In genomic region chr9:62759601-62760000, GRCm38 (mm10) we compare ENCODE assay signal across 13 mouse cellular contexts. TPM values are rescaled to one million over a fixed set of nuclear protein-coding genes. Genes with fewer than 3 reads are reported as not detected.
A peak's percentile ranks its signal among the peaks of the same experiment; 100 is the strongest.
DNase-seq lines count a peak whose midpoint lies in the region; ATAC-seq and TF ChIP-seq lines count a peak whose summit lies in the region.
"Had no signal": no experiment of that assay in that cellular context is flagged by ENCODE, and none has a peak within 500 bp of the region (broad histone marks: within the 10 kb centered on the region; RNA-seq: fewer than 3 reads in every experiment).

No protein-coding gene starts in this region.

- ATAC-seq in heart, postnatal 0 days (ENCODE audit: insufficient read depth, low read depth), result no peak
- no peak for ATAC-seq in heart, embryonic 11.5 days (replicated peaks; ENCODE audit: insufficient number of reproducible peaks, low FRiP score, low TSS enrichment)
- no peak for ATAC-seq in lung, postnatal 0 days
- ATAC-seq in forebrain, embryonic 15.5 days (replicated peaks), result no peak
- ATAC-seq: hindbrain, embryonic 16.5 days had no signal

- 0 out of 2 replicates have a peak, but pooled peaks cover 6% of the 10 kb centered on the region for H3K27me3 ChIP-seq in heart, postnatal 0 days (ENCODE audit: control insufficient read depth, insufficient read depth, low read length)
- no peaks in the 10 kb centered on the region for H3K27me3 ChIP-seq in heart, embryonic 11.5 days (ENCODE audit: control insufficient read depth, insufficient read depth, low read length)
- no peaks in the 10 kb centered on the region for H3K27me3 ChIP-seq in lung, postnatal 0 days (replicated peaks; ENCODE audit: insufficient read depth, low read length)
- no peaks in the 10 kb centered on the region for H3K27me3 ChIP-seq in small intestine, adult 2 months (ENCODE audit: control insufficient read depth, insufficient read depth, low read length)
- no peaks in the 10 kb centered on the region for H3K27me3 ChIP-seq in forebrain, embryonic 15.5 days
- H3K27me3 ChIP-seq: embryonic facial prominence, embryonic 15.5 days; liver, embryonic 15.5 days; midbrain, embryonic 12.5 days had no signal

- no peak for TF ChIP-seq POLR2A in small intestine, adult 2 months (IDR thresholded peaks at IDR 0.05; ENCODE audit: low read depth, low read length)

- no peak overlapping the region for H3K4me3 ChIP-seq in heart, postnatal 0 days (ENCODE audit: low read depth, low read length)
- H3K4me3 ChIP-seq in heart, embryonic 11.5 days (ENCODE audit: low read depth, low read length), result no peak overlapping the region
- H3K4me3 ChIP-seq in lung, postnatal 0 days (ENCODE audit: low read depth, low read length), result no peak overlapping the region
- H3K4me3 ChIP-seq in ES-E14 (ENCODE audit: insufficient read depth in 1 of 2, low read depth in 1 of 2, low read length in 2 of 2, poor library complexity in 1 of 2, severe bottlenecking in 1 of 2), result no peak overlapping the region
- no peak overlapping the region for H3K4me3 ChIP-seq in small intestine, adult 2 months (ENCODE audit: low read depth, low read length)
- no peak overlapping the region for H3K4me3 ChIP-seq in forebrain, embryonic 15.5 days
- H3K4me3 ChIP-seq: embryonic facial prominence, embryonic 15.5 days; liver, embryonic 15.5 days; midbrain, embryonic 12.5 days had no signal

- WGBS in heart, postnatal 0 days, result 53% methylated on average over 3 of the region's 3 CpGs
- 53% methylated on average over 3 of the region's 3 CpGs for WGBS in heart, embryonic 11.5 days (ENCODE audit: insufficient replicate concordance)
- 61% methylated on average over 3 of the region's 3 CpGs for WGBS in lung, postnatal 0 days
- 52% methylated on average over 3 of the region's 3 CpGs for WGBS in small intestine, adult 2 months
- 55% methylated on average over 3 of the region's 3 CpGs for WGBS in forebrain, embryonic 15.5 days

- no peak for DNase-seq in heart, postnatal 0 days (ENCODE audit: low spot score)
- DNase-seq in lung, postnatal 0 days (ENCODE audit: low spot score), result no peak
- DNase-seq in lung, adult 18-20 months, result no peak
- no peak for DNase-seq in ES-E14 (ENCODE audit: low read depth, low spot score)
- no peak for DNase-seq in frontal cortex, postnatal 10 days (ENCODE audit: low spot score in 2 of 2)
- DNase-seq: right cerebral cortex, postnatal 14 days had no signal

- H3K4me1 ChIP-seq in heart, postnatal 0 days (ENCODE audit: control insufficient read depth, insufficient read depth), result no peaks in the 10 kb centered on the region
- H3K4me1 ChIP-seq in heart, embryonic 11.5 days (ENCODE audit: control insufficient read depth, insufficient read depth, low read length), result no peaks in the 10 kb centered on the region
- no peaks in the 10 kb centered on the region for H3K4me1 ChIP-seq in lung, postnatal 0 days (ENCODE audit: insufficient read depth, low read depth, low read length)
- peaks cover 2 to 4% of the 10 kb centered on the region in 2 experiments; a peak in 1 of 4 replicates for H3K4me1 ChIP-seq in ES-E14 (ENCODE audit: control insufficient read depth in 2 of 2, insufficient read depth in 2 of 2, low read length in 2 of 2, poor library complexity in 1 of 2)
- H3K4me1 ChIP-seq in small intestine, adult 2 months (ENCODE audit: control insufficient read depth, insufficient read depth, insufficient read length, low read length), result no peaks in the 10 kb centered on the region
- no peaks in the 10 kb centered on the region for H3K4me1 ChIP-seq in forebrain, embryonic 15.5 days
- H3K4me1 ChIP-seq: embryonic facial prominence, embryonic 15.5 days; liver, embryonic 15.5 days had no signal

- H3K4me2 ChIP-seq in heart, postnatal 0 days (ENCODE audit: low read depth, low read length), result no peak overlapping the region
- H3K4me2 ChIP-seq in heart, embryonic 11.5 days, result no peak overlapping the region
- H3K4me2 ChIP-seq in lung, postnatal 0 days (replicated peaks; ENCODE audit: low read depth, low read length), result no peak overlapping the region
- H3K4me2 ChIP-seq in forebrain, embryonic 15.5 days (replicated peaks), result no peak overlapping the region
- H3K4me2 ChIP-seq: embryonic facial prominence, embryonic 15.5 days; liver, embryonic 15.5 days; midbrain, embryonic 12.5 days had no signal

- peak; percentile 22; the same call in 1 of the 2 replicates for TF ChIP-seq CTCF in heart, postnatal 0 days (IDR thresholded peaks at IDR 0.05; ENCODE audit: low read depth)
- TF ChIP-seq CTCF in lung, postnatal 0 days (IDR thresholded peaks at IDR 0.05), result peak; percentile 55
- TF ChIP-seq CTCF in small intestine, adult 2 months (IDR thresholded peaks at IDR 0.05; ENCODE audit: extremely low read depth, insufficient read length, insufficient replicate concordance, low read depth, low read length), result peak; percentile 34; the same call in 1 of the 2 replicates

- H3K9ac ChIP-seq in heart, postnatal 0 days (replicated peaks; ENCODE audit: low read depth, low read length), result no peak overlapping the region
- H3K9ac ChIP-seq in heart, embryonic 11.5 days (ENCODE audit: low read depth, low read length), result no peak overlapping the region
- H3K9ac ChIP-seq in lung, postnatal 0 days (replicated peaks; ENCODE audit: low read depth), result no peak overlapping the region
- H3K9ac ChIP-seq in ES-E14 (ENCODE audit: insufficient read depth, low read depth, low read length, poor library complexity, severe bottlenecking), result no peak overlapping the region
- no peak overlapping the region for H3K9ac ChIP-seq in forebrain, embryonic 15.5 days (replicated peaks)
- H3K9ac ChIP-seq: embryonic facial prominence, embryonic 15.5 days; liver, embryonic 15.5 days; midbrain, embryonic 12.5 days had no signal

- no peaks in the 10 kb centered on the region for H3K36me3 ChIP-seq in heart, postnatal 0 days (replicated peaks; ENCODE audit: control insufficient read depth, insufficient read depth, low read length)
- H3K36me3 ChIP-seq in heart, embryonic 11.5 days (ENCODE audit: control insufficient read depth, insufficient read depth, low read length), result no peaks in the 10 kb centered on the region
- no peaks in the 10 kb centered on the region for H3K36me3 ChIP-seq in lung, postnatal 0 days (ENCODE audit: insufficient read depth, low read length)
- H3K36me3 ChIP-seq in ES-E14 (ENCODE audit: control insufficient read depth, insufficient read depth, low read length, poor library complexity, severe bottlenecking), result no peaks in the 10 kb centered on the region
- no peaks in the 10 kb centered on the region for H3K36me3 ChIP-seq in small intestine, adult 2 months (ENCODE audit: control insufficient read depth, insufficient read depth, low read length)
- H3K36me3 ChIP-seq in forebrain, embryonic 15.5 days, result no peaks in the 10 kb centered on the region
- H3K36me3 ChIP-seq: embryonic facial prominence, embryonic 15.5 days; liver, embryonic 15.5 days; midbrain, embryonic 12.5 days had no signal

- no peak for TF ChIP-seq EP300 in heart, postnatal 0 days (IDR thresholded peaks at IDR 0.05; ENCODE audit: low read depth)
- no peak for TF ChIP-seq EP300 in lung, postnatal 0 days (IDR thresholded peaks at IDR 0.05)

- in situ Hi-C loops in ES-E14 (cut with MboI; ENCODE audit: low sequenced_read_pairs in 2 of 2, unreplicated experiment in 2 of 2), result no loop called here

- H3K27ac ChIP-seq in heart, postnatal 0 days (ENCODE audit: low read depth), result no peak overlapping the region
- no peak overlapping the region for H3K27ac ChIP-seq in heart, embryonic 11.5 days (ENCODE audit: low read depth, low read length)
- H3K27ac ChIP-seq in lung, postnatal 0 days (ENCODE audit: low read length), result no peak overlapping the region
- H3K27ac ChIP-seq in ES-E14 (ENCODE audit: insufficient read depth, low read depth, low read length, poor library complexity, severe bottlenecking), result no peak overlapping the region
- no peak overlapping the region for H3K27ac ChIP-seq in small intestine, adult 2 months (ENCODE audit: insufficient read depth, low read depth, low read length)
- H3K27ac ChIP-seq in forebrain, embryonic 15.5 days (replicated peaks), result no peak overlapping the region
- H3K27ac ChIP-seq: embryonic facial prominence, embryonic 15.5 days; liver, embryonic 15.5 days; midbrain, embryonic 12.5 days had no signal

- H3K9me3 ChIP-seq in heart, postnatal 0 days (replicated peaks; ENCODE audit: control insufficient read depth, low read length), result no peaks in the 10 kb centered on the region
- H3K9me3 ChIP-seq in heart, embryonic 11.5 days (replicated peaks; ENCODE audit: control insufficient read depth, low read length), result no peaks in the 10 kb centered on the region
- H3K9me3 ChIP-seq in lung, postnatal 0 days (ENCODE audit: low read length), result no peaks in the 10 kb centered on the region
- no peaks in the 10 kb centered on the region for H3K9me3 ChIP-seq in ES-E14 (ENCODE audit: control insufficient read depth, insufficient read depth, low read depth, low read length)
- no peaks in the 10 kb centered on the region for H3K9me3 ChIP-seq in forebrain, embryonic 15.5 days
- H3K9me3 ChIP-seq: embryonic facial prominence, embryonic 15.5 days; liver, embryonic 15.5 days; midbrain, embryonic 12.5 days had no signal

TF ChIP-seq in ES-E14, 5 proteins besides CTCF, POLR2A, EP300 and RAD21:
- no peak for TF ChIP-seq ZNF384 (IDR thresholded peaks at IDR 0.05; ENCODE audit: low read depth, low read length)
- TF ChIP-seq HCFC1 (IDR thresholded peaks at IDR 0.05; ENCODE audit: borderline replicate concordance, insufficient read depth, low read length), result no peak
- no peak for TF ChIP-seq MAFK (IDR thresholded peaks at IDR 0.05; ENCODE audit: insufficient read depth, low read depth, low read length)
- TF ChIP-seq ZC3H11A (IDR thresholded peaks at IDR 0.05; ENCODE audit: borderline replicate concordance, low read depth, low read length), result peak; percentile 49; the same call in 1 of the 2 replicates
- TF ChIP-seq CHD2 (IDR thresholded peaks at IDR 0.05; ENCODE audit: low read depth, low read length), result no peak
TF ChIP-seq in ES-E14: peak in this region for 1.

RNA-seq across cellular contexts. Expression of gene Fem1b, which starts 52.1 kb away (rescaled TPM):
- 28.9 and 39.4 TPM in 2 replicates for total RNA-seq in heart, postnatal 0 days (2014; rRNA removed; ENCODE audit: low replicate concordance)
- 5.8 and 6.8 TPM in 2 replicates for polyA plus RNA-seq in heart, postnatal 0 days (2015; fragmentation: Nextera tagmentation; extraction: Ambion mirVana)
- polyA plus RNA-seq in heart, embryonic 11.5 days (2014; fragmentation: Nextera tagmentation; extraction: Ambion mirVana), result 22.1 and 25.0 TPM in 2 replicates
- 9.2 and 10.8 TPM in 2 replicates for polyA plus RNA-seq in lung, postnatal 0 days (2015; fragmentation: Nextera tagmentation; extraction: Ambion mirVana)
- total RNA-seq in ES-E14 (2012; rRNA removed), result 73.0 and 94.4 TPM in 2 replicates
- 3.0 and 4.7 TPM in 2 replicates for polyA plus RNA-seq in small intestine, adult 2 months (2012; rRNA removed)
- 44.1 and 49.0 TPM in 2 replicates for polyA plus RNA-seq in forebrain, embryonic 15.5 days (2015; fragmentation: Nextera tagmentation; extraction: Ambion mirVana)
